Mouse (Mus musculus) midbrain, postnatal 0 days (tissue): ENCODE measurements at regions not wholly inside any gene's neighbourhood (a gene's known extent, or its start where the extent isn't known, plus 50 kb on each side); places are given as distances from the start of the nearest gene placed in this dataset.
A peak's percentile ranks its signal among the peaks of the same experiment; 100 is the strongest.

Experiments used
- ATAC-seq: fragments of 200-750 bp; cut with Nextera tagmentation; 2 replicates; pipeline ENCODE4 v1.8.0; 2017; ENCODE audit warnings: moderate number of reproducible peaks, mild to moderate bottlenecking, moderate TSS enrichment, moderate library complexity; ENCODE audit not compliant: low FRiP score
- DNase-seq: peaks from one replicate; pipeline ENCODE4 v3.0.0-alpha.2; 2015; ENCODE audit warnings: low spot score
- H3K27ac ChIP-seq: fragments of 300-500 bp; sonication (generic); 2 replicates; pipeline ENCODE4 v1.5.1; 2014; ENCODE audit warnings: low read depth, mild to moderate bottlenecking, low read length, mixed read lengths
- H3K27me3 ChIP-seq: fragments of 300-500 bp; sonication (generic); 2 replicates; pipeline ENCODE4 v1.6.1; 2014; ENCODE audit warnings: low read length, control low read depth, mixed read lengths; ENCODE audit not compliant: insufficient read depth
- H3K36me3 ChIP-seq: fragments of 300-500 bp; sonication (generic); 2 replicates; pipeline ENCODE4 v1.6.1; 2014; ENCODE audit warnings: low read length, control low read depth, mixed read lengths; ENCODE audit not compliant: insufficient read depth
- H3K4me1 ChIP-seq: fragments of 300-500 bp; sonication (generic); 2 replicates; pipeline ENCODE4 v1.6.1; 2014; ENCODE audit warnings: mild to moderate bottlenecking, control low read depth, antibody characterized with exemption, low read length, mixed read lengths; ENCODE audit not compliant: insufficient read depth
- H3K4me2 ChIP-seq: fragments of 300-500 bp; sonication (generic); 2 replicates; pipeline ENCODE4 v1.6.1; 2014; ENCODE audit warnings: low read depth, mild to moderate bottlenecking, low read length, mixed read lengths; ENCODE audit not compliant: poor library complexity, severe bottlenecking
- H3K4me3 ChIP-seq: fragments of 300-500 bp; sonication (generic); 2 replicates; pipeline ENCODE4 v1.5.1; 2014; ENCODE audit warnings: low read depth, mild to moderate bottlenecking, low read length, moderate library complexity
- H3K9ac ChIP-seq: fragments of 300-500 bp; sonication (generic); replicated peaks from 2 replicates; pipeline ENCODE4 v1.6.1; 2014; ENCODE audit warnings: mild to moderate bottlenecking, low read length, moderate library complexity, mixed read lengths; ENCODE audit not compliant: poor library complexity, severe bottlenecking
- H3K9me3 ChIP-seq: fragments of 300-500 bp; sonication (generic); 2 replicates; pipeline ENCODE4 v1.6.1; 2016; ENCODE audit warnings: low read length, control low read depth
- CTCF ChIP-seq: IDR thresholded peaks from 2 replicates; pipeline ENCODE4 v1.5.1; 2016; ENCODE audit warnings: antibody characterized with exemption, mild to moderate bottlenecking
- WGBS: fragments of 180-500 bp; shearing (Covaris S2); extraction: QIAGEN DNeasy Blood & Tissue Kit; methylation state at CpG from one replicate; pipeline ENCODE4 v1.1.7; 2014; 5-methylcytosine and 5-hydroxymethylcytosine counted together

DNA sequence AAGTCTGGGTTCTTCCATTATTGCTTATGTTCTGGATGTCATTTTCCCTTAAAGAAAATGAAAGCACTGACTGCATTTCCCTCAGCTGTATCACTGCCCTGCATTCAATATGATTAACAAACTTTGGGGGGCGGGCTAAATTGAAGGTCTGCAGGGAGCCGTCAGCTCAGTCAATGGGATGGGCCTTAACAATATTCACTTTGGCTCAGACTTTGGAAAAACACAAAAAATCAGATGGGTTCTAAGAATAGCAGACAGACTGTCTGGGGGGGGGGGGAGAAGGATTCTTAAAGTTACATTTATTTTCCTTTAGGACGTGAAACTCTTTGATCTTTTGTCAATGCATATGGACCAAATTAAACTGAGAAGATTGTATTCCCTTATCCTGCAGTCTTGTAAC, 78.2 kb downstream of the Actbl2 start:
- TF ChIP-seq CTCF = no peak

DNA sequence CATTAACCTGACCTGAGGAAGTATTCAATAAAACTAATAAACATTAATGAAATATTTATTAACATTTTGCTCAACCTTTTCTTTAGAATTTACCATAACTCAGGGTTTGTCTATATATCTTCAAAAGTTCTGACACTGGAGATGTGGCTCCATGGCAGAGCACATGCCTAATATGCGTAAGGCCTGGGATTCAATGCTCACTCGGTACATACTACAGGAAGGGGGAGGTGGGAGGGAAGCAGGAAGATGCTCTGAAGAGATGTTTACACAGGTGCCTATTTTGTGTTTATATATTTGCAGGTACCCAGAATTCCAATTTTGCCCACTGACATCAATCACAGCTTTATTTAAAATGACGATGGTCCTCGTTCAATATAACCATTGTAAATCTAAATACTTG, 79.0 kb downstream of the Actbl2 start:
- Histone ChIP-seq H3K36me3 (no peaks in the 10 kb centered on the region), H3K27me3 (no peaks in the 10 kb centered on the region)

More for the DNA sequence above, 78.2 kb downstream of the Actbl2 start:
- no peaks in the 10 kb centered on the region for H3K9me3 ChIP-seq
- no peaks in the 10 kb centered on the region for H3K36me3 ChIP-seq
- no peak overlapping the region for H3K4me3 ChIP-seq
- no peak overlapping the region for H3K9ac ChIP-seq
- DNase-seq (no peak), ATAC-seq (no peak)
- no peaks in the 10 kb centered on the region for H3K4me1 ChIP-seq
- no peaks in the 10 kb centered on the region for H3K27me3 ChIP-seq
- WGBS = 66% methylated on average over 3 of the region's 3 CpGs
- no peak overlapping the region for H3K27ac ChIP-seq
- H3K4me2 ChIP-seq = no peak overlapping the region

DNA sequence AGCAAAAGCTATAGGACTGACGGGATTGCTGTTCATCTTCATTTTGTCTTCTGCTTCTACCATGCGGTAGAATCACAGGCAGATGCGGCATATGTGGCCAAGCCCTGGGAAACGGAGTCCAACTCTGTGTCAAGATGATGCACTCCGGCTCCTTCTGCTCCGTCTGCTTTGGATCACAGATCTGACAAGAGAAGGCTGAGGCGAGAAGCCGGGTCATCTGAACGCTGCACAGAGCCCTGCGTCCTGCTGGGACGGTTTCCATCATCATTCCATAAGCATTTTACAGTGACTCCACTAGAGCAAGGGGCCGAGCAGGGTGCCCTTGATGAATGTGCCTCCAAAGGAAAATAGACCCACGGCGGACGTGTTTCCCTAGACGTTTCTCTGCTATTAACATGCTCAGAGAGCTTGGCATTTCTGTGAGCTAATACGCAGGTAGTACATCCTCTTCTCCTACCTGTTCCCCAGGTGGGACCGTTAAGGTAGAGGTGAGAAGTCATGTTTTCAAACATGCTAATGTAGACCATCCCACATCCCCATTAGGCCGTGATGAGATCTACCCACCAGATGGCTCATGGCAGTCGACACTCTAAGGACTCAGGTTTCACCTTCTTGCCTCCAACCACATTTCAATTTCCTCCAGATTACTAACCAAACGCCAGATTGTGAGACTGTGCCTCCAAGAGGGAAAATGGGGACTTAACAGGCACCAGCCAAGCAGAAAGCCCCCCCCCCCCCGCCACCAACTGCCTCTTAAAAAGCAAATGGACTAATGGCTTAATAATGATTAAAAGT, 79.6 kb downstream of the Actbl2 start:
- Histone ChIP-seq H3K27me3 (no peaks in the 10 kb centered on the region), H3K36me3 (no peaks in the 10 kb centered on the region), H3K9me3 (no peaks in the 10 kb centered on the region), H3K27ac (no peak overlapping the region), H3K4me2 (no peak overlapping the region), H3K9ac (no peak overlapping the region), H3K4me1 (no peaks in the 10 kb centered on the region), H3K4me3 (no peak overlapping the region)
- ATAC-seq (no peak), DNase-seq (peak; percentile 42)
- TF ChIP-seq CTCF = no peak
- 84% methylated on average over 22 of the region's 22 CpGs for WGBS

More for the DNA sequence above, 79.0 kb downstream of the Actbl2 start:
- Histone ChIP-seq H3K9me3 (no peaks in the 10 kb centered on the region), H3K9ac (no peak overlapping the region), H3K4me2 (no peak overlapping the region), H3K27ac (no peak overlapping the region), H3K4me3 (no peak overlapping the region), H3K4me1 (no peaks in the 10 kb centered on the region)
- 90% methylated on average over 4 of the region's 4 CpGs for WGBS
- DNase-seq = no peak
- no peak for TF ChIP-seq CTCF
- no peak for ATAC-seq

DNA sequence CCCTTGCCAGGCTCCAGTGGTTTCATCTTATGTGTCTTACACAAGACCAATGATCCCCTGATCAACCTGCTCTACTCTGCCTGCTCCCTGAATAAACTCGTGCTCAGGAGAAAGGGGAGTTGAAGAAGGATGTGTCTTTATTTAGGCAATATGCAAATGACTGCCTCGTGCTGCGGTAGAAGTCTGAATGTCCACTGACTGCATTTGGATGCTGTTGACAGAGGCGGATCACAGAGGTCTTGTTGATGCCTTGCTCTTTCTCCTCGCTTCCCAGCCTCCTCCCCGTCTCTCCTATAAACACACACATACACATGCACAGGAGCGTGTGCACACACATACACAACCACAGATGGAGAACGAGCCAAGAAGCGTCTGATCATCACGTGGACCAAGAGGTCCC, 90.2 kb downstream of the Actbl2 start:
- ATAC-seq = no peak
- Histone ChIP-seq H3K4me2 (no peak overlapping the region), H3K4me3 (no peak overlapping the region), H3K9me3 (no peaks in the 10 kb centered on the region), H3K27ac (no peak overlapping the region), H3K4me1 (no peaks in the 10 kb centered on the region), H3K9ac (no peak overlapping the region), H3K27me3 (no peaks in the 10 kb centered on the region), H3K36me3 (no peaks in the 10 kb centered on the region)
- WGBS = 72% methylated on average over 10 of the region's 10 CpGs
- no peak for TF ChIP-seq CTCF
- no peak for DNase-seq

DNA sequence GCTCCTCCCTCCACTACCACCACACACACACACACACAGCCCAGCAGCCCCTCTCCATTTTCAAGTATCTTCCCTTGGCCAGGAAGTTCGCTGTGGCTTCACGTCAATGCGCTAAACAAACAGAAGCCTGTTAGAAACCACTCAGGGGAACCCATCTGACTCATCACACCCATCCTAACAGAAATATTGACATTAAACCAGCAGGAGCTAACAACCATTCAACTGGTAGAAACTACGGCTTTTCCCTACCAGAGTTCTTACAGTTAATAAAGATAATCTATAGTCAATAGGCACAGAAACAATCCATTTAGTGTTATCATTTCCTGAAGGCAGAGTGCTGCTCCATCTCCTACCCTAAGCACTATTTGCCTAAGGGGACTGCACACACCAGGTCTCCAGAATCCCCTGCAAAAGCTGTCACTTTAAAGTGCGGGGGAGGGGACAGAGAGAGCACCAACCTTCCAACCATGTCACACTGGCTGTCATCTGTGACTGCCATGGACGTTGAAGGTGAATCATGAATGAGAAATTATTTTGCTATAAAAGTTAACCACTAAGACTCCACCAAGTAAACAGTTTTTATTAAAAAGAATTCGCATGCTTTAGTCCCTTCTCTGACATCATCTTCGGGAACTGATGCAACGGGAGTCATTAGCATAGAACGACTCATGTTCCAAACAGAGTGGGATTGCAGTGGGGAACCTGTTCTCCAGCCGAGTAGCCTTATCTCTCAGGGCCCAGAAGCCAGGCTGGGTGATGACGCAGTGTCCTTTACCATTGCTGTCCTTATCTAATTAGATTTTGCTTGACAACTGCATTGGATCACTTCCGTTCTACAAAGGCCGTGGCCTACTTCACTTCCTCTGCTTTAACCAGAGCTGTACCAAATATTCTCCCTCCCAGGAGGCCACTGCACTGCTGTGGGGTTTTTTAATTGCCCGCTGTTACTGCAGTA, 91.0 kb downstream of the Actbl2 start:
- Histone ChIP-seq H3K9me3 (no peaks in the 10 kb centered on the region), H3K4me1 (no peaks in the 10 kb centered on the region), H3K27ac (no peak overlapping the region), H3K4me3 (no peak overlapping the region), H3K4me2 (no peak overlapping the region), H3K36me3 (no peaks in the 10 kb centered on the region), H3K9ac (no peak overlapping the region), H3K27me3 (no peaks in the 10 kb centered on the region)
- 72% methylated on average over 15 of the region's 15 CpGs for WGBS
- DNase-seq (no peak), ATAC-seq (no peak; the same call in 1 of the 2 replicates)
- TF ChIP-seq CTCF = no peak
